Mouse (Mus musculus): ENCODE measurements around the gene Disp1.
A peak's percentile ranks its signal among the peaks of the same experiment; 100 is the strongest.

GRCm38 (mm10) chr1:183072263-183073050 lies 148.9 kb downstream of the Disp1 start:
- TF ChIP-seq EP300 (IDR thresholded peaks at IDR 0.05; ENCODE audit: insufficient read depth, low read depth, low read length): peak; percentile 90
- no peak for TF ChIP-seq CTCF (IDR thresholded peaks at IDR 0.05)
- TF ChIP-seq POLR2A (IDR thresholded peaks at IDR 0.05; ENCODE audit: insufficient read depth, low read depth, low read length): no peak

Measured in heart, adult 2 months (tissue).